Mouse (Mus musculus) cerebellum, adult 18-20 months (tissue): ENCODE measurements around the gene Trp53.
"Not testable (repeated sequence)": the region's sequence is repeated elsewhere in the genome, so short reads cannot be mapped to it uniquely, and the experiment has no call there.

Source experiments
- DNase-seq, 2 experiments: peaks; one replicate each; pipeline ENCODE4 v3.0.0; 2021

The Trp53 gene

GRCm38 (mm10) chr11:69580091-69580514 lies at the start of gene Trp53, which contains the start of gene Wrap53:
Gene Trp53, plus strand, starts transcription at chr11:69580359.
Gene Wrap53, minus strand, starts transcription at chr11:69580255.
- peak; percentile 87 to 94 for DNase-seq

- DNase-seq, result not testable (repeated sequence)
Observed at GRCm38 (mm10) chr11:69530755-69531154, 49.4 kb upstream of the Trp53 start.

DNA sequence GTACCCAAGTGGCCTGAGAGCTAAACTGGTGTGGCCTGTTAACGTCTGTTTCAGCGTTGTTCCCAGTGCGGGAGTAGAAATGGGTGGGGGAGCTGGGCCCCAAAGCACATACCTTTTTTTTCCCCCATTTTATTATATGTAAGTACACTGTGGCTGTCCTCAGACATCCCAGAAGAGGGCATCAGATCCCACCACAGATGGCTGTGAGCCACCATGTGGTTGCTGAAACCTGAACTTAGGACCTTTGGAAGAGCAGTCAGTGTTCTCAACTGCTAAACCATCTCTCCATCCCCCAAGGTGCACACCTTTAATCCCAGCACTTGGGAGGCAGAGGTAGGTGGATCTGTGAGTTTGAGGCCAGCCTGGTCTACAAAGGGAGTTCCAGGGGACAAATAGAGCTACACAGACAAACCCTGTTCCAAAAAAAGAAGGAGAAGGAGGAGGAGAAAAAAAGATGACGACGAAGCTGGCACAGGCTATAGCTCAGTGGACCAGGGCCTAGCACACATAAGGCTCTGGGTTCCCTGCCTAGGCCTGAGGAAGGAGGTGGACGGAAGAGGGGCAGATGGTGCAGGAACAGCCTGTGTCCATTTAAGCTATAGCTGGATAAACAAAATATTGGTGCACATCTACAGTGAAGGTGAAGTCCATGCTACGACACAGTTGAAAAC lies 47.5 kb upstream of the Trp53 start:
- DNase-seq, result peak in 1 of 2 experiments; percentile 16

GRCm38 (mm10) chr11:69534990-69535389 lies 45.2 kb upstream of the Trp53 start:
- DNase-seq, result no peak

DNA sequence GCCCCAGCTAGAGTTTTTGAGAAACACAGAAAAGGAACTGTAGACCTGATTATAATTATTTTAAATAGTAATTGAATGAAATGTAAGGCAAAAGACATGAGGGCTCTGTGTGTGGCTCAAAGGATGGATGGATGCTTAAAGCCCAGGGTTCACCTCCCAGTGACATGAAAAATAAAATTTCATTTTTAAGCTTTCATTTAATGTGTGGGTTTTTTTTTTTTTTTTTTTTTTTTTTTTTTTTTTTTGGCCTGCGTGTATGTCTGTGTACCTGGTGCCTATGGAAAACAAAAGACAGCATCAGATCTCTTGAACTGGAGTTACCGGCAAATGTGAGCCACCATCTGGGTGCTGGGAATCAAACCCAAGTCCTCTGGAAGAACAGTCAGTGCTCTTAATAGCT lies 39.5 kb upstream of the Trp53 start:
- DNase-seq, result no peak

- not testable (repeated sequence) for DNase-seq
Observed at GRCm38 (mm10) chr11:69541741-69542140, 38.4 kb upstream of the Trp53 start.

DNA sequence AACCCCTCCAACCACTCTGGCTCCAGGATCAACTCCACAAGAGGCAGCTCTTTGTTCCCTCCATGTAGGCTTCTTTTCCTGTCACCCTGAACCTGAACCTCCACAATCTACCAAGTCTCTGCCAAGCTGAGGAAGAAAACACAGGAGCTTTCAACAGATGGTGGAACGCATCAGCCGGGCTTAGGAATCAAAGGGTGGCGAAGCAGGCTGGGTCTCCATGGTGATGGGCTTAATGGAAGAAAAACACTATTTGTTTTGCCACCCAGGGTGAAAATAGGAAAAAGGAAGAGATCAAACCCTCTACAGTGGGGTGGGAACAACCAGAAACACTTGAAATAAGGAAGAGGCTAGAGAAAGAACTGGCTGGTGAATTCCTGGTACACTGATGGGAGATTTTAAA lies 36.6 kb upstream of the Trp53 start:
- no peak for DNase-seq

GRCm38 (mm10) chr11:69545957-69546356 lies 34.2 kb upstream of the Trp53 start:
- no peak for DNase-seq

GRCm38 (mm10) chr11:69546423-69547053 lies 33.6 kb upstream of the Trp53 start:
- DNase-seq, result peak; percentile 78 to 83

DNA sequence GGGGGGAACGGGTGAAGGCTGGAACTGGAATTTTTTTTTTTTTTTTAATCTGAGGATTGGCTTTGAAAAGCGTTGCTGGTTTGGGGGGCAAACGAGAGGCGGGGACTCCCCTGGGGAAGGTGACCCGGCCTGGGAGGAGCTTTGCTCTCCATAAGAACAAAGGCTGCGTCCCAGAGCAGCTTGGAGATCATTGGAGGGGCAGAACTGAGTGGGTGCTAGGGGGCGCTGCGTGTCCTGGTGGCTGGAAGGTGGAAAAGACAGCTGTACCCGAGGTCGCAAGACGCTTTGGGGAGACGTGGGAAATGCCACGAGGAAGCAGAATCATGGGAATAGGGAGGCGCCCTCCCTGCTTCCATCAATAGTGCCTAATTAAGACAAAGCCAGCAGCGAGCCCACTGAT lies 33.1 kb upstream of the Trp53 start:
- peak; percentile 28 to 40 for DNase-seq

GRCm38 (mm10) chr11:69549060-69549656 lies 31.0 kb upstream of the Trp53 start, which contains the start of gene Dnah2:
Gene Dnah2, minus strand, starts transcription at chr11:69549110.
- DNase-seq, result no peak

GRCm38 (mm10) chr11:69551310-69551709 lies 28.8 kb upstream of the Trp53 start:
- no peak for DNase-seq

- DNase-seq, result no peak
Observed at GRCm38 (mm10) chr11:69552622-69553340, 27.4 kb upstream of the Trp53 start.

GRCm38 (mm10) chr11:69553341-69553721 lies 26.8 kb upstream of the Trp53 start:
- no peak for DNase-seq

DNA sequence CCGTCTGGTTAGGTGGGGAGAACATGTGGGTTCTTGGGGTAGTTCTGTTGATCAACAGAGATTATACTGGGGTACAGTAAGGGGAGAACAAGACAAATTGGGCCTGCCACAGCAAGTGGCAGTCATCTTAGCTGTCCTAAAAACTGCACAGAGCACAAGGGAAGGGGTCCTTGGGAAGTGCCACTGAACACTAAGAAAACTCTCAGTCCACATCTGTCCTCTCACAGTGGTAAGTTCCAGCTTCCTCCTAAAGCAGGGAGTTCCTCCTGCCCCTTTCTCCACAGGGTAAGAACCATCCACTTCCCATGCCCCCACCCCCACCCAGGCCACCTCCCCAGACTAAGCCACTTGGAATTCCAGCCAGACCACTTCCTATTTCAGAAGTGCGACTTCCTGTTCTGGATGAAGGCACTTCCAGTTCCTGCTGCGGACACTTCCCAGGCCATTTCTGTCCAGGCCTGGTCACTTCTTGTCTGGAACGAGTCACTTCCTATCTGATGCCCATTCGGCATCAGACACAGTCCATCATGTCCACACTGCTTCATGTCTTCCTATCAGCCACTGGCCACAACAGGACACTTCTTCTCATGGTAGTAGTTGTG lies 25.5 kb upstream of the Trp53 start:
- no peak for DNase-seq

GRCm38 (mm10) chr11:69557381-69557958 lies 22.7 kb upstream of the Trp53 start:
- no peak for DNase-seq

DNA sequence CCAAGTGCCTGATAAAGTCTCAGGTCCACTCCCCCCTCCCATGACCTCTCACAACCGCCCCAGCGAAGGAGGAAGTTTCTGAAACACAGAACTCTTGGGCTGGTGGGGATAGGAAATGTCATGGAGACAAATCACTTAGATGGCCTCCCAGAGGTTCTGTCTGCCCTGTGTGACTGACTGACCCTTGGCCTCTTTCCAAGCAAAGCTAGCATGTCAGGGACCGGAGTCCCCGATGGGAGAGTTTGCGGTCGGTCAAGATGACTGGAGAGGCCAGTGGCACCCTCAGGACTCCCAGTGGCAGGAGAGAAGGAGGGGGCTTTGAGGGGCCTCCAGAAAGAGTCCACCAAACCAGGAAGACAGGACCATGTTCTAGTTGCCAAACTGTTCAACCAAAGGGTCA lies 21.4 kb upstream of the Trp53 start:
- no peak for DNase-seq

- no peak for DNase-seq
Observed at GRCm38 (mm10) chr11:69559183-69559582, 21.0 kb upstream of the Trp53 start.

DNA sequence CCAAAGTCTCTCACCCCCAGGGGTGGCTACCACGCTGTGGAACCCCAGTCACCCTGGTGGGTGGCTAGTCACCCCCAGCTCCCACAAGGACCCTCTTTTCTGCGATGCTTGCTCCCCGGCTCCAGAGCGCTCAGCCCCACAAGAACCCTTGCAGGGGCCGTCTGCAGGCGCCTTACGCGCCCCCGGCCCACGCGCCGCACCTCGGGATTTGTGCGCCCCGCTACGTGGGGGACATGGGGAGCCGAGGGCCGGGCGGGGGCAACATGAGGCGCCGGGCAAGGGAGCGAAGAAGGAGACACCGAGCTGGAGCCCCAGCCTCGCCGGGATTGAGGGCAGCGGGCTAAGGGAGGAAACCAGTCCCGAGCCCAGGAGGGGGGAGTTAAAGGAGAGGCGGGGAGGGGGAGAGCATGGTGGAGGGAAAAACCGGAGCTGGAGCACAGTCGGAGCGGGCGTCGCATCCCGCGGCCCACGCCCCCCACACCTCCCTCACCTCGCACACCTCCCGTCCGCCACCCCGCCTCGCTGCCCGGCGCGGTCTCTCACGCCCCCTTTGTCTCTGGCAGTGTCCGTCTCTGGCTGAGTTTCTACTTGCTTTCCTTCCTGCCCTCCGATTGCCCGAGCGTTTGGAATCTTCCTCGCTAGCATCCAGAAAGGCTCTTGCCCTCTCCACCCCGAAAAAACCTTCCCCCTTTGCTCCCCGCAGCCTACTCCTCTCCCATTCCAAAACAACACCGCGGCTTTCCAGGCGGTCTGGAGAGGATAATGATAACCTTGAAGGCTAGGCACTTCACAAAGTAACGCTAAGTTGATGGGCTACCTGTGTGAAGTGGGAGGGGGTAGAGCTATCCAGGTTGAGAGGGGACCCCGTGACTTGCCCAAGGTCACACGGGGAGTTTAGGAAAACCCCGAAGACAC lies 20.1 kb upstream of the Trp53 start, which contains the start of gene Efnb3:
Gene Efnb3 (minus strand): TSS at position 355 of the 915 bp plus-strand sequence.
- DNase-seq, result no peak

- no peak for DNase-seq
Observed at GRCm38 (mm10) chr11:69560896-69561854, 19.0 kb upstream of the Trp53 start.
